Mouse (Mus musculus) adrenal gland, postnatal 0 days (tissue): ENCODE results near the gene Olfr1176. TPM values are rescaled to one million over a fixed set of nuclear protein-coding genes. Genes with fewer than 3 reads are reported as not detected.

Experiments used
- polyA plus RNA-seq: library from polyadenylated mRNA; unstranded; fragments of >200 nt; fragmentation: Nextera tagmentation; extraction: Ambion mirVana; gene quantifications from 2 replicates; pipeline ENCODE4 v1.2.1, GENCODE M21; 2015

Gene Olfr1176
- polyA plus RNA-seq = not detected in 2 replicates

GRCm38 (mm10) chr2:88336421-88336820 lies at the start of gene Olfr1176:
Gene Olfr1176, plus strand, starts transcription at chr2:88336721.

GRCm38 (mm10) chr2:88315035-88315434 lies 21.5 kb upstream of the Olfr1176 start, which contains the start of gene Olfr1174-ps:
Gene Olfr1174-ps, minus strand, starts transcription at chr2:88315135.

GRCm38 (mm10) chr2:88327115-88327514 lies 9.4 kb upstream of the Olfr1176 start, which contains the start of gene Olfr1175-ps:
Gene Olfr1175-ps, minus strand, starts transcription at chr2:88327215.

GRCm38 (mm10) chr2:88346392-88346791 lies 9.9 kb downstream of the Olfr1176 start, which contains the start of gene Olfr1177-ps:
Gene Olfr1177-ps, minus strand, starts transcription at chr2:88346492.

GRCm38 (mm10) chr2:88386762-88387161 lies 50.2 kb downstream of the Olfr1176 start, which contains the start of gene Olfr1178:
Gene Olfr1178, plus strand, starts transcription at chr2:88387062.

Other genes with a start within 250 kb of the Olfr1176 start
- not detected in 2 replicates for gene Olfr1164, start 242.8 kb upstream of the Olfr1176 start, polyA plus RNA-seq
- gene Olfr1166, start 208.4 kb upstream of the Olfr1176 start, polyA plus RNA-seq = not detected in 2 replicates
- gene Olfr1167, start 181.5 kb upstream of the Olfr1176 start, polyA plus RNA-seq = not detected in 2 replicates
- gene Olfr1168, start 154.8 kb upstream of the Olfr1176 start, polyA plus RNA-seq = not detected in 2 replicates
- gene Olfr1170, start 108.4 kb upstream of the Olfr1176 start, polyA plus RNA-seq = not detected in 2 replicates
- gene Olfr1173, start 56.8 kb upstream of the Olfr1176 start, polyA plus RNA-seq = not detected in 2 replicates
- not detected in 2 replicates for gene Olfr1174-ps, start 21.6 kb upstream of the Olfr1176 start, polyA plus RNA-seq
- not detected in 2 replicates for gene Olfr1175-ps, start 9.5 kb upstream of the Olfr1176 start, polyA plus RNA-seq
- gene Olfr1177-ps, start 9.8 kb downstream of the Olfr1176 start, polyA plus RNA-seq = not detected in 2 replicates
- not detected in 2 replicates for gene Olfr1178, start 50.3 kb downstream of the Olfr1176 start, polyA plus RNA-seq
- gene Olfr1179, start 69.7 kb downstream of the Olfr1176 start, polyA plus RNA-seq = not detected in 2 replicates
- not detected in 2 replicates for gene Olfr1180, start 82.4 kb downstream of the Olfr1176 start, polyA plus RNA-seq
- not detected in 2 replicates for gene Olfr1181, start 89.5 kb downstream of the Olfr1176 start, polyA plus RNA-seq
- not detected in 2 replicates for gene Gm13757, start 112.4 kb downstream of the Olfr1176 start, polyA plus RNA-seq
- not detected in 2 replicates for gene Olfr1183, start 118.1 kb downstream of the Olfr1176 start, polyA plus RNA-seq
- gene Olfr1184, start 146.9 kb downstream of the Olfr1176 start, polyA plus RNA-seq = not detected in 2 replicates
- gene Olfr1185-ps1, start 156.6 kb downstream of the Olfr1176 start, polyA plus RNA-seq = not detected in 2 replicates
- not detected in 2 replicates for gene Olfr1186, start 181.8 kb downstream of the Olfr1176 start, polyA plus RNA-seq
- not detected in 2 replicates for gene Olfr1188, start 220.2 kb downstream of the Olfr1176 start, polyA plus RNA-seq
- not detected in 2 replicates for gene Olfr1189, start 249.7 kb downstream of the Olfr1176 start, polyA plus RNA-seq